Mouse (Mus musculus) urinary bladder, postnatal 0 days (tissue): ENCODE results near the gene Lrfn5. TPM values are rescaled to one million over a fixed set of nuclear protein-coding genes. Genes with fewer than 3 reads are reported as not detected.

Experiments
- polyA plus RNA-seq: library from polyadenylated mRNA; unstranded; fragments of >200 nt; fragmentation: Nextera tagmentation; extraction: Ambion mirVana; gene quantifications from 2 replicates; pipeline ENCODE4 v1.2.1, GENCODE M21; 2015

The Lrfn5 gene
- polyA plus RNA-seq, result 0.16 and 0.52 TPM in 2 replicates

GRCm38 (mm10) chr12:61522829-61523370, at the start of gene Lrfn5:
Gene Lrfn5 (plus strand): TSS chr12:61523150.

